Mouse (Mus musculus): Measurements from ENCODE around the gene Cnbp. TPM values are rescaled to one million over a fixed set of nuclear protein-coding genes. Genes with fewer than 3 reads are reported as not detected.

Gene Cnbp
- polyA plus RNA-seq, 1 experiment: 182 TPM

DNA sequence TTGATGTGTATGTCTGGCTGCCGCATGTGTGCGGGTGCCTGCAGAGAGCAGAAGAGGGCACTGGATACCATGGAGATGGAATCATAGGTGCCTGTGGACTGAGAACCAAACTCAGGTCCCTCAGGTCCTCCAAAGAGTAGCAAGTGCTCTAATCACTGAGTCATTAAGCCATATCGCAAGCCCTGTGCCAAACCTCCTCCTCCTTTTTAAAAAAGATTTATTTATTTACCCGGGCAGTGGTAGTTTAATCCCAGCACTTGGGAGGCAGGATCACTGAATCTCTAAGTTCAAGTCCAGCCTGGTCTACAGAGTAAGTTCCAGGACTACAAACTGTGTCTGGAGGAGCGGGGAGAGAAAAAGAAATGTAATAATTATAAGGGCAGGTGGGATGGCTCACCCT lies 36.4 kb downstream of the Cnbp start:
- TF ChIP-seq GATA1 (IDR thresholded peaks at IDR 0.05; ENCODE audit: low read length): no peak

DNA sequence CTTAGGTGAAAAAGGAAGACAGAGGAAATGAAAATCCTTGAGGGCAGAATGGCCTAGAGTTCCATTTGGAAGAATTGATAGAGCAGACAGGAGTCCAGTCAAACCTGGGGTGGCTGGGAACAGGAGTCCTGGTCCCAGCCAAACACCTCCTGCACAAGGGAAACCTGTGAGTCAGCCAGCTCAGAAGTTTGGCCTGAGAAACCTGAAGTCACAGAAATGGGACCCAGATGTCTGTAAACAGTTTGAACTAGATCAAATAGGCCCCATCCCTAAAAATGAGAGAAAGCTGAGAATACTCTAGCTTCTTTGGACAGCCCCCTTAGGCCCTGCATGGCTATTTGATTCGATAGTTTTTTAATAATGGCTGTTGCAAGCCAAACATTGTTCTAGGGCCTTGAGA lies 38.2 kb downstream of the Cnbp start:
- TF ChIP-seq GATA1 (IDR thresholded peaks at IDR 0.05; ENCODE audit: low read length): no peak

DNA sequence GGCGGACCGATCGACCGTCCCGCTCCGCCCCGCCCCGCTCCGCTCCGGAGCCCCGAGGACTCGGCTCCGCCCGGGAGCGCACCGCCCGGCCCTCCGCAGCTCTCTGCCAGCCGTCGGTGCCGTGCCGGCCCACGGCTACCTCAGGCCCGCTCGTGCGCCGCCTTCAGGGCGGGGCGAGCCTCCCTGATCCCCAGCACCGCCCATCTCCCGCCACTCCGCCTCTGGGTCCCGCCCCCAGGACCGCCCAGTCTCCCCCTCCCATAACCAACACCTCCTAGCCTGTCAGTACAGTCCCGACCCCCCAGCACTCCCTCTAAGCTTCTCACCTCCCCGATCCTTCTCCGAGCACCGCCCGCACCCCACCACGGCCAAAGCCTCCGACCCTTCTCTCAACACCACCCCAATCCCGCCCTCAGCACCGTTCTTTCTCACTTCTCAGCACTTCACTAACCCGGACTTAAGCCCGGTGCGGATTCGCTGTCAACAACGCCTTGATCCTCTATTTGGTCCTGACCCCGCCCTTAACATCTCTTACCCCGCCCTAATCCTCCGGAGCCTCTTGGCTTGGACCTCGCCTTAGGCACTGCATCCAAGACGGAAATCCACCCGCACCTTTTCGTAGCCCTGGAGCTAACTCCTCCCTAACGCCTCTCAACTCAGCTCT lies 39.1 kb downstream of the Cnbp start, which contains the start of gene Rab43:
TSS of gene Rab43 (minus strand) at position 490 of the 664 bp plus-strand sequence.
- no peak for TF ChIP-seq GATA1 (IDR thresholded peaks at IDR 0.05; ENCODE audit: low read length)

DNA sequence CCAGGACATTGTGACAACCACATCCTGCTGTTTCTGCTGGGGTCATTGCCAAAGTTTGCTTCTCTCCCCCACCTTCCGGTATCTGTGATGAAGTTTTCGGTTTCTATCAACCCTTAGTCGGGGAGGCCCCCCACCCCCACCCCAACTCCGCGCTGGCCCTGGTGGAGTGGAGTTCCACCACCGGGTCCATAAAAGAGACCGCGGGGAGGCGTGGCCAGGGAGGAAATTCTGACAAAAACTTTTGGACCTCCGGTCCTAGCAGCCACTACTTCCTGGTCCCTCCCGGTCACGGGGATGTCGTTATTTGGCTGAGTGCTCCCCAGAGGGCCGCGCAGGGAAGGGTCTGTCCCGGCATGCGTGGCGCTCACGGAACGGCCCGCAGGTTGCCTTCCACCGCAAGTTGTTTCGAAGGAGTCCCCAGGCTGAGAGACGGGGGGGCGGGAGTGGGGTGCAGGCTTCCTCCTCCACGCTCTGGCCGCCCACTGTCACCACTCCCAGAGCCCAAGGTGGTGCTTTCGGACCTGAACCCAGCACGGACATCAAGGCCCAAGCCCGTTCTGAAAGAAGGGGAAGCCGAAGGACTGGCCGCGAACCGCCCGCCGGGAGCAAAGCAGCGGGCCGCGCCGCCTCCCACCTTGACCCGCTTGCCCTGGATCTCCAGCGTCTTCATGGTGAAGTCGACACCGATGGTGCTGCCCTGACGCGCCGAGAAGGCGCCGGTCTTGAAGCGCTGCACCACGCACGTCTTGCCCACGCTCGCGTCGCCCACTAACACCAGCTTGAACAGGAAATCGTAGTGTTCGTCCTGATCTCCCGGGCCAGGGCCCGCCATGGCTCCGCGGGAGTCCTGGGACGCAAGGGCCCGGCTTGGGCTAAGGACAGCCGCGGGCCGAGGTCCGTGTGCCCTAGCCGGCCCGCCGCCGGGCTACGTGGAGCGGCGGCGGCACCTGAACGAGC lies 39.9 kb downstream of the Cnbp start:
- no peak for TF ChIP-seq GATA1 (IDR thresholded peaks at IDR 0.05; ENCODE audit: low read length)

DNA sequence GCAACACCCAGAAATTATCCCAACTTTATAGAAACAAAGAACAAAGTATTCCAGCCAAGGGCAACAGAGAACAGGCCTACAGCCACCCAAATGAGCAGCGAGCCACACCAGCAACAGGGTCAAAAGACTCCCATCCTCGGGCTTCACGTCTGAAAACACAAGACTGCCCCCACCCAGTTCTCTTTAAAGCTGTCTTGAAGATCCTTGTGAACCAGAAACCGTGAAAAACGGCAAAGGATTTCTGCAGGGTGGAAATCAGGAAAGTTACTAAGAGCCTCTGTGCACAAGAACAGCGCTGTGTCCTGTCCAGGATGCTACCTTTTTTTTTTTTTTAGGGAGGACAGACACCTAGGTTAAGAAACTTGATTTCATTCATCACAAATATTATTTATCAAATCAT lies 40.6 kb downstream of the Cnbp start:
- TF ChIP-seq GATA1 (IDR thresholded peaks at IDR 0.05; ENCODE audit: low read length): no peak

DNA sequence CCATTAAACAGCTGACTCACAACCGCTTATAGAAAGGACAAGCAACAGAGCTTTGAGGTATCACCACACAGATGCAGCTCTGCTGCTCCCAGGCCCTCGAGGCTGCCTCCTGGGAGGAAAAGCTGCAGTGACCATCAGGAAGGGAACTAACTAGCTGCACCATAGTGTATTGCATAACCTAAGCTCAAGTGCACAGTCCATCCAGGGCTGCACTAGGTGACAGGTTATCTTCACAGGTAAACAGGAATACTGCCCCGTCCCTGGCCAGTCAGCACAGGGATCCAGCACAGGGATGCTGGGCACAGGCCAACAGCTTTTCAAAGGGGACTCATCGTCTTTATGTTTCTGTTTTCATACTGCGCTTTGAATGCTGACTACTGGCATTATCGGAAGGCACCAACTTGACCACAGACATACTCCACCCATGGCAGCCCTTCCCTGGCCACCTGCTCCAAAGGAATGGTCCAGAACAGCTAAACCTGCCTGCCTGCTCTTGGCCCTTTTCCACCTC lies 41.2 kb downstream of the Cnbp start:
- TF ChIP-seq GATA1 (IDR thresholded peaks at IDR 0.05; ENCODE audit: low read length): no peak

DNA sequence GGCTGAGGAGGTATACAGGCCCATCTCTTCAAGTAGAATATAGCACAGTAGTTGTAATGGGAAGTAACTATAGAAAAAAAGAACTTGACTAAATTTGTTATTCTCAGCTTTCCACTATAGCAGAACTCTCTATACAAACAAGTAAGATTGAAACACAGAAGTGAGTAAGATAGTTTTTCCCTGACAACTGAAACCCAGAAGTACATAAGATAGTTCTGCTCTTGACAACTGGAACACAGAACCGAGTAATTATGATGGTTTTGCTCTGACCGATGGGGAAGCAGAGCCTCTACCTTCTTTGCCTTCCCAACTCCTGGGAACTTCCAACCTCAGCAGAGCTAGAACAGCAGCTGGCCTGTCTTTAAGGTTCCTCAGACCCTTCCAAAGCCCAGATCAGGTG lies 41.8 kb downstream of the Cnbp start:
- no peak for TF ChIP-seq GATA1 (IDR thresholded peaks at IDR 0.05; ENCODE audit: low read length)

DNA sequence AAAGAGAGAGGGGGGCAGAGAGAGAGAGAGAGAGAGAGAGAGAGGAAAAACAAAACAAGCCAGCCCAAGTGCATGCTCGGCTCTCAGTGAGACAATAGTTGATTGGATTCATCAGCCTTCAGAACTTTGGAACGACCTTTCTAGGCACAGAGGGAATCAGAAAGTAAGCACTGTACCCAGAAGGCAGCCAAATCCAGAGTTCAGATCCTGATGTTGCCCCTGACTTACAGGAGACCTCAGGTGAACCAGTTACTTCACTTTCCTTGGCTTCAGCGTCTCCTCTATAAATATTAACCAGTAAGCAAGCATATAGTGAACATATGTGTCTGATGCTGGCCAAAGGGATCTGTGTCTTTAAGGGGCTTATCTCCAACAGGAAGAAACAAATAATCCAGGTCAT lies 42.4 kb downstream of the Cnbp start:
- TF ChIP-seq GATA1 (IDR thresholded peaks at IDR 0.05; ENCODE audit: low read length): no peak

DNA sequence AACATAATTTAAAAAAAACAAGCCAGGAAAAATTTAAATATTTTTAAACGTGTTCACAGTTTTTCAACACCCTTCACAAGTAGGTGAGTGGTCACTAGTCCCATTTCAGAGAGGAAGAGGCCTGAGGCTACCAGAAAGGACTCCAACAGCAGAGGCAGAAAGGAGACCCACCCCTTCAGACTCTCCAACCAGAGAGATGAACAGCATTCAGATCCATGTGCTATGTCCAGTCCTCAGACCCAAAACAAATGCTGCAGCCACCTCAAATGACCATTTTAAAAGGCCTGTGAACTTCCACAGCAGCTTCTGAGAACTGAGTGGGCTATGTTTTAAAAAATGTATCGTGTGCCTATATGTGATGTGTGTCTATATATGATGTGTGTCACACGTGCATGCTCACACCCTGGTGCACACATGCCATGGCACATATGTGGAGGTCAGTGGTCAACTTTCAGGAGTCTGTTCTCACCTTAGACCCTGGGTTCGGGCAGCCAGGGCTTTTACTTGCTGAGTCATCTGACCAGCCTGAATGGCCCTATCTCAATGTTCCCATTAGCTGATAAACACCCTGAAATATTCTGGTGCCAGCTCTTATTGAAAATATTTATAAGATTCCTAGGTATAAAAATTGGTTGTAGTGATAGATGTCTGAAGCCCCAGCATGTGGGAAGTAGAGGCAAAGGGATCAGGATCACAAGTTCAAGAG lies 43.0 kb downstream of the Cnbp start:
- TF ChIP-seq GATA1 (IDR thresholded peaks at IDR 0.05; ENCODE audit: low read length): no peak

DNA sequence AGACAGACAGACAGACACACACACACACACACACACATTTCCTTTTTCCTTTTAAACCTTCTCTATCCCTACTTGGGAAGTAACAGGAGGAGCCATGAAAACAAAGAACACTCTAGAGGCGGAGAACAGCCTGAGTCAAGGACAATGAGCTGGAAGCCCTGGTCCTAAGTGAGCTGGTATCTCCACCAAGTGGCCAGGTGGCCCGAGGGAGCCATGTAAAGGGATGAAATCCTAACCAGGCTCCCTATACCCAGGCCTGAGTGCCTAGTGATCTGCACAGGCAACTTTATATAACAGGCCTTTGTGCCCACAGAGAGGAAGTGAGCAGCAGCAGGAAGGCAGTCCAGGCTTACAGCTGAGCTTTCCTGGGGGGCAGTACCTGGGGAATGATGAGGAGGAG lies 44.0 kb downstream of the Cnbp start:
- no peak for TF ChIP-seq GATA1 (IDR thresholded peaks at IDR 0.05; ENCODE audit: low read length)

DNA sequence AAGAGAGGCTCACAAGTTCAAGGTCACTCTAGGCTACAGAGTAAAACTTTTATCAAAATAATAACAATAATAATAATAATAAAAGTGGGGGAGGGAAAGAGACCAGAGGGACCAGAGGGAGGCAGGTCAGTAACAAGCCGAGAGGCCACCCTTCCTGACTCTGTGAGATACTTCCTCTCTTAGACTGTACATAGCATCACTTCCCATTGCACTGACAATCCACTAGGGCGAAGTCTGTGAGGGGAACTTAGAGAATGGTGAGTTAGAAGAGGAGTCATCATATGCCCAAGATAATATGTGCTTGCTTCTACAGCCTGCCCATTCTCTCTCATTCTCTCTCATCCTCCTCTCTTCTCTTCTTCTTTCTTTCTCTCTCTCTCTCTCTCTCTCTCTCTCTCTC lies 44.9 kb downstream of the Cnbp start:
- no peak for TF ChIP-seq GATA1 (IDR thresholded peaks at IDR 0.05; ENCODE audit: low read length)

DNA sequence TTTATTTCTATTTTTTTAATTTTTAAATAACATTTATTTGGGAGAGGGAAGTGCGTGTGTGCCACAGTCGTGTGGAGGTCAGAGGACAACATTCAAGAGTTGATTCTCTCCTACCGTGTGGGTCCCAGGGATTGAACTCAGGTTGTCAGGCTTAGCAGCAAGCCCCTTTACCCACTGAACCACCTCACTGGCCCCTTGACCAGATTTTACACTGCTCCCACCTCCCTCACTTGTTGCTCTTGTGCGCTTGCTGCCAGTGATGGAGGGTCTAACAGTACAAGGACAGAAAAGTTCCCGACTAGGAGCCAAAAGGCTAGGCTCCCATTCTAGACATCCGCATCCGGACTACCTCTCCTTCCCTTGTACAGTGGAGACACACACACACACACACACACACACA lies 45.5 kb downstream of the Cnbp start:
- no peak for TF ChIP-seq GATA1 (IDR thresholded peaks at IDR 0.05; ENCODE audit: low read length)

DNA sequence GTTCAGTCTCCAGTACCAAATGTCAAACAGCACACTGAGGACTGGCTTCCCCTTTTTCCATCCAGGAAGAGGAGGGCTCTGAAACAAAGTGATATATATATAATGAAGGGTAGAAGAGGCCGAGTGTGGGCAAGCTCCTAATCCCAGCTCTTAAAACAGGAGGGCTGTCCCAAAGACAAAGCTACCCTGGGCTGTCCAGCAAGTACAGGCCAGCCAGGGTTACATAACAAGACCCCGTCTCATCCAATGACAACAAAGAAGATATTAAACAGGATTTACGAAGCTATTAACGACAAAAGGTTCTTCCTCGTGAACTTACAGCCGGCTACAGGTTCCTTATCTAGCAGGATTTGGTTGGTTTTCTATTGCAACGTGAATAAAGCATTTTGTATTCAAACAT lies 46.0 kb downstream of the Cnbp start:
- no peak for TF ChIP-seq GATA1 (IDR thresholded peaks at IDR 0.05; ENCODE audit: low read length)

DNA sequence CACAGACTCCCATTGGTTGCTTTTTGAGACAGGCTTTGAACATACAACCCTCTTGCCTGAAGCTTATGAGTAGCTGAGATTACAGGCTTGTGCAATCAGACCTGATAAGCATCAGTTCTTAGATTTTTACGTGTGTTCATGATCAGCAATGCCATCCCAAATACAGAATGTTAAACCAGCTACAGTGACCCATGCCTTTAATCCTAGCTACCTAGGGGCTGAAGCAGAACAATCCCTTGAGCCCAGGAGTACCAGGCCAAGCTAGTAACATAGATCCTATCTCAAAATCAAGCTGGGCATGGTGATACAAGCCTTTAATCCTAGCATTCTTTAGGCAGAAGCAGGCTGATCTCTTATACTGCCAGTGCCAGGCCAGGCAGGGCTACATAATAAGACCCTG lies 46.9 kb downstream of the Cnbp start:
- TF ChIP-seq GATA1 (IDR thresholded peaks at IDR 0.05; ENCODE audit: low read length): no peak

DNA sequence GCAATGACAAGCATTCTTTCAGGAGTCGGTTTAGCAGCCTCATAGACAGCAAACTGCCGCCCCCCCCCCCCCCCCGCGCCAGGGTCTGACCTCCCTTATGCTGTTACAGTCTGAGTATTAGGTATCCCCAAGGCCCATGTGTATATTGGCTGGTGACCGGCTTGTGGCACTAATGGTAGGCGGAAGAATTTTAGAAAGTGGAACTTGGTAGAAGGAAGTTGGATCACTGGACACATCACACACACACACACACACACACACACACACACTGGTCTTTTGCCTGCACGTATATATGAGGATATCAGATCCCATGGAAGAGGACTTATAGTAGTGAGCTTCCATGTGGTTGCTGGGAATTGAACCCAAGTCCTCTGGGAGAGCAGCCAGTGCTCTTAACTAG lies 48.4 kb downstream of the Cnbp start:
- TF ChIP-seq GATA1 (IDR thresholded peaks at IDR 0.05; ENCODE audit: low read length): no peak

DNA sequence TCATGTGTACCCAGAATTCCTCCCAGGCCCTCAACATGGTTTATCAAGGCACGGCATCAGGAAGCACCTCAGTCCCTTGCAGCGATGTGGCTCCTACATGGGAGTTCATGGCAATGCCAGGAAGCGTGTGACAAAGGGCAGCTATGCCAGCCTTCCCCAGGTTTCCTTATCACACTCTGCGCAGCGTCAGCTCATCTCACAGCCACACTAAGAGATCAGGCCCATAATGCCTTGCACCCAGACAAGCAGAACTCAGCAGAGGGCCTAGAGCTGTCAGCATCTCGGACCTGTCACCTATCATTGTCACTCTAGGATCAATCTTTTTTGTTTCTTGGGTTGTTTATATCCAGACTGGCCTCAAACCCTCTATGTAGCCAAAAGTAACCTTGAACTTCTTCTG lies 51.3 kb downstream of the Cnbp start:
- no peak for TF ChIP-seq GATA1 (IDR thresholded peaks at IDR 0.05; ENCODE audit: low read length)
